ENCODE assay signal across 8 mouse cellular contexts in the genomic region with DNA sequence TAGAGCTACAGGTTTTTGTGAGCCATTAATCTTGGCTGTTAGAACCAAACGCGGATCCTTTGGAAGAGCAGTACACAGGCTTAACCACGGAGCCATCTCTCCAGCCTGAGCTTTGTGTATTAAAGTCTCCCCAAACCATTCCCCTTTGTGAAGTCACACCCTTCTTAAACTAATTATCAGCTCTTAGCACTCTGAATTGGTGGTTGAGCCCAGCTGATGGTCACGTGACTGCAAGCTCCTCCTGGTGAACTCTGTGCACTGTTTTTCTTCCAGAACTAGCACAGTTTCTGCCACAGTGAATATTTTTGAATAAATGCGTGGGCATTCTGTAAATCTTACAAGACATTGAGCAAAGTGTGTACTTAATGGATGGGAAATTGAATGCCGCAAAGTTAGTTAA. TPM values are rescaled to one million over a fixed set of nuclear protein-coding genes. Genes with fewer than 3 reads are reported as not detected.
DNase-seq lines count a peak whose midpoint lies in the region; ATAC-seq and TF ChIP-seq lines count a peak whose summit lies in the region.

No protein-coding gene starts in this region.

- peak overlapping the region; percentile 84 for H3K9ac ChIP-seq in heart, embryonic 13.5 days
- peak overlapping the region; percentile 79 for H3K9ac ChIP-seq in hindbrain, embryonic 13.5 days
- H3K9ac ChIP-seq in liver, embryonic 15.5 days = peak overlapping the region; percentile 68

- H3K4me3 ChIP-seq in heart, embryonic 13.5 days = peak overlapping the region; percentile 74
- H3K4me3 ChIP-seq in hindbrain, embryonic 13.5 days = peak overlapping the region; percentile 70
- H3K4me3 ChIP-seq in liver, embryonic 15.5 days (replicated peaks) = peak overlapping the region; percentile 79

- TF ChIP-seq CTCF in brain, embryonic 14.5 days (IDR thresholded peaks at IDR 0.05; ENCODE audit: borderline replicate concordance, extremely low read depth, insufficient read depth, insufficient read length) = no peak

- intact Hi-C loops in heart, postnatal 36 days (cut with DNase I) = loop anchor here (2.0 kb wide), 1 partner anchor 68 kb away; no protein-coding TSS in a partner anchor

- H3K27me3 ChIP-seq in heart, embryonic 13.5 days (replicated peaks) = no peaks in the 10 kb centered on the region
- H3K27me3 ChIP-seq in hindbrain, embryonic 13.5 days = no peaks in the 10 kb centered on the region
- no peaks in the 10 kb centered on the region for H3K27me3 ChIP-seq in liver, embryonic 15.5 days

- no peak for ATAC-seq in heart, embryonic 13.5 days (ENCODE audit: extremely low read depth, insufficient number of reproducible peaks, low FRiP score, low TSS enrichment)
- no peak for ATAC-seq in hindbrain, embryonic 13.5 days (ENCODE audit: low FRiP score)
- ATAC-seq in liver, embryonic 15.5 days (ENCODE audit: insufficient read depth) = peak; percentile 66

- peaks cover 16% of the 10 kb centered on the region for H3K4me1 ChIP-seq in heart, embryonic 13.5 days
- H3K4me1 ChIP-seq in hindbrain, embryonic 13.5 days (replicated peaks) = peaks cover 28% of the 10 kb centered on the region
- H3K4me1 ChIP-seq in liver, embryonic 15.5 days (replicated peaks) = peaks cover 42% of the 10 kb centered on the region

- no peak for TF ChIP-seq POLR2A in brain, embryonic 14.5 days (IDR thresholded peaks at IDR 0.05; ENCODE audit: borderline replicate concordance, extremely low read depth, insufficient read depth, insufficient read length, poor library complexity, severe bottlenecking)

- DNase-seq in heart, postnatal 36 days = no peak
- DNase-seq in brain, embryonic 14.5 days (ENCODE audit: low read depth) = peak; percentile 3
- DNase-seq in spleen, postnatal 36 days (ENCODE audit: low spot score in 2 of 2) = peak; percentile 9 to 37
- no peak for DNase-seq in embryo, embryonic 11 days
- DNase-seq in urinary bladder, adult 2 months (ENCODE audit: low spot score) = no peak

- peaks cover 16% of the 10 kb centered on the region for H3K36me3 ChIP-seq in heart, embryonic 13.5 days
- peaks cover 20% of the 10 kb centered on the region for H3K36me3 ChIP-seq in hindbrain, embryonic 13.5 days
- peaks cover 23% of the 10 kb centered on the region for H3K36me3 ChIP-seq in liver, embryonic 15.5 days (replicated peaks)

- H3K4me2 ChIP-seq in heart, embryonic 13.5 days = peak overlapping the region; percentile 95
- H3K4me2 ChIP-seq in hindbrain, embryonic 13.5 days = peak overlapping the region; percentile 85
- H3K4me2 ChIP-seq in liver, embryonic 15.5 days = peak overlapping the region; percentile 73

- no peak overlapping the region for H3K27ac ChIP-seq in heart, embryonic 13.5 days (replicated peaks)
- H3K27ac ChIP-seq in hindbrain, embryonic 13.5 days = no peak overlapping the region
- peak overlapping the region; percentile 79 for H3K27ac ChIP-seq in liver, embryonic 15.5 days (replicated peaks)

- no peaks in the 10 kb centered on the region for H3K9me3 ChIP-seq in heart, embryonic 13.5 days
- H3K9me3 ChIP-seq in hindbrain, embryonic 13.5 days = no peaks in the 10 kb centered on the region
- H3K9me3 ChIP-seq in liver, embryonic 15.5 days (replicated peaks) = no peaks in the 10 kb centered on the region

- WGBS in heart, embryonic 13.5 days = 27% methylated on average over 6 of the region's 6 CpGs
- 34% methylated on average over 6 of the region's 6 CpGs for WGBS in hindbrain, embryonic 13.5 days
- 24% methylated on average over 6 of the region's 6 CpGs for WGBS in liver, embryonic 15.5 days (ENCODE audit: insufficient replicate concordance)

RNA-seq across cellular contexts. Expression of a gene that starts 0.8 kb away (rescaled TPM):
- 49.9 and 50.6 TPM in 2 replicates for polyA plus RNA-seq in heart, embryonic 13.5 days (2015; fragmentation: Nextera tagmentation; extraction: Ambion mirVana)
- total RNA-seq in heart, postnatal 36 days (2021) = 10 to 100 TPM; 31.9 to 34.3 TPM
- 63.3 and 66.5 TPM in 2 replicates for polyA plus RNA-seq in brain, embryonic 14.5 days (2012; rRNA removed)
- 99.8 and 102 TPM in 2 replicates for polyA plus RNA-seq in hindbrain, embryonic 13.5 days (2015; fragmentation: Nextera tagmentation; extraction: Ambion mirVana)
- polyA plus RNA-seq in liver, embryonic 15.5 days (2015; fragmentation: Nextera tagmentation; extraction: Ambion mirVana) = 41.4 and 42.3 TPM in 2 replicates
- 72.6 and 72.7 TPM in 2 replicates for polyA plus RNA-seq in urinary bladder, adult 2 months (2012; rRNA removed)

RNA-seq across cellular contexts. Expression of a gene that starts 17.2 kb away (rescaled TPM):
- 0.78 and 0.94 TPM in 2 replicates for polyA plus RNA-seq in heart, embryonic 13.5 days (2015; fragmentation: Nextera tagmentation; extraction: Ambion mirVana)
- not detected for total RNA-seq in heart, postnatal 36 days (2021)
- not detected in 2 replicates for polyA plus RNA-seq in brain, embryonic 14.5 days (2012; rRNA removed)
- polyA plus RNA-seq in hindbrain, embryonic 13.5 days (2015; fragmentation: Nextera tagmentation; extraction: Ambion mirVana) = 1.6 and 1.9 TPM in 2 replicates
- polyA plus RNA-seq in liver, embryonic 15.5 days (2015; fragmentation: Nextera tagmentation; extraction: Ambion mirVana) = 0.61 and 0.63 TPM in 2 replicates
- 0.04 TPM in 1 of 2 replicates, not detected in the other for polyA plus RNA-seq in urinary bladder, adult 2 months (2012; rRNA removed)

RNA-seq across cellular contexts. Expression of a gene that starts 31.1 kb away (rescaled TPM):
- 0.21 and 0.29 TPM in 2 replicates for polyA plus RNA-seq in heart, embryonic 13.5 days (2015; fragmentation: Nextera tagmentation; extraction: Ambion mirVana)
- total RNA-seq in heart, postnatal 36 days (2021) = not detected
- polyA plus RNA-seq in brain, embryonic 14.5 days (2012; rRNA removed) = 0.37 and 0.57 TPM in 2 replicates
- 0.40 TPM in 1 of 2 replicates, not detected in the other for polyA plus RNA-seq in hindbrain, embryonic 13.5 days (2015; fragmentation: Nextera tagmentation; extraction: Ambion mirVana)
- not detected in 2 replicates for polyA plus RNA-seq in liver, embryonic 15.5 days (2015; fragmentation: Nextera tagmentation; extraction: Ambion mirVana)
- 0.26 and 0.59 TPM in 2 replicates for polyA plus RNA-seq in urinary bladder, adult 2 months (2012; rRNA removed)

RNA-seq across cellular contexts. Expression of a gene that starts 47.6 kb away (rescaled TPM):
- 0.20 and 0.45 TPM in 2 replicates for polyA plus RNA-seq in heart, embryonic 13.5 days (2015; fragmentation: Nextera tagmentation; extraction: Ambion mirVana)
- under 1 TPM; 0.36 to 0.46 TPM for total RNA-seq in heart, postnatal 36 days (2021)
- 0.06 and 0.11 TPM in 2 replicates for polyA plus RNA-seq in brain, embryonic 14.5 days (2012; rRNA removed)
- polyA plus RNA-seq in hindbrain, embryonic 13.5 days (2015; fragmentation: Nextera tagmentation; extraction: Ambion mirVana) = 0.13 and 0.19 TPM in 2 replicates
- 0.61 and 0.63 TPM in 2 replicates for polyA plus RNA-seq in liver, embryonic 15.5 days (2015; fragmentation: Nextera tagmentation; extraction: Ambion mirVana)
- 0.88 and 1.3 TPM in 2 replicates for polyA plus RNA-seq in urinary bladder, adult 2 months (2012; rRNA removed)

Comparison
In these comparisons a context has a peak if more than half of its experiments do, and no peak if none do; other contexts are left out.
1. DNase-seq: peak in brain, embryonic 14.5 days (single experiment) and spleen, postnatal 36 days (2 of 2); none in heart, postnatal 36 days (0 of 2), embryo, embryonic 11 days (single experiment) and urinary bladder, adult 2 months (single experiment).
2. Peak in every context shown above with its lines, with median percentiles within 50 percentile points of each other: H3K4me2 ChIP-seq, H3K4me3 ChIP-seq and H3K9ac ChIP-seq.